Mouse (Mus musculus) naive thymus-derived CD4-positive, alpha-beta T cell, adult 2 months (primary cell): ENCODE measurements at regions not wholly inside any gene's neighbourhood (a gene's known extent, or its start where the extent isn't known, plus 50 kb on each side); places are given as distances from the start of the nearest gene placed in this dataset.

Experiments used
- DNase-seq: peaks from one replicate; pipeline ENCODE4 v3.0.0-alpha.2; 2011; ENCODE audit warnings: low read depth

DNA sequence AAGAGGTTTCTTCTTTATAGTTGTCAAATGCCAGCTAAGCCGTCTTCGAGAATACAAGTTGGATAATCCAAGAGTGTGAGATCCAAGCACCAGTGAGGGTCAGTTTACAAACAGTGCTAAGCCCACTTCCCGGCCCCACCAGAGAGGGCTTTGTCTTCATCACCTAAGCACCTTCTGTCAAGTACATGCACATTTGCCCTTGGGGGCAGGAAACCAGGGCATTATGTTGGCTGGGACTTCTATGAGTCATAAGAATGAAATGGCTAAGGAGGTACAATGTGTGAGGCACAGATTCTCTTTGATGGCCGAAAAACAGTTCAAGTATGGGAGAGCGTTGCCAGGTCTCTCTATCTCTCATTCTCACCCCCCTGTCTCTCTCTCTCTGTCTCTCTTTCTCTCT, 387.1 kb downstream of the Nedd1 start:
- no peak for DNase-seq

DNA sequence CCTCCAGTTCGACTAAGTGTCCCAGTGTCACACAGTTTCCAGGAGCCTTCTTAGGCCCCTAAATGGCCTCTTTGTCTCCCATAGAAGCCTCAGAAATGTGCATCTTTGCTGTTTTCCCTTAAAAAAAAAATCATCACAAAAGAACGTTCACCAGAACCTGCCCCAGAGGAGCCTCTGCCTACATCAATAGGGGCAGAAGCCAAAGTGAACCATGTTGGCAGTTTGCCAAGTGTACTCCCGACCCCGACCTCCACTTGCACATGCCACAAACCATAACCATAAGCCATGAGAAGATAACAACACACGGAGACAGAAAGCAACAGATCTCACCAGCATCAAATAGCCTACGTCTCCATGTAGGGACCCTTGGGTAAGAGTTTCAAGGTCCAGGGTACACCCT, 388.4 kb downstream of the Nedd1 start:
- no peak for DNase-seq

DNA sequence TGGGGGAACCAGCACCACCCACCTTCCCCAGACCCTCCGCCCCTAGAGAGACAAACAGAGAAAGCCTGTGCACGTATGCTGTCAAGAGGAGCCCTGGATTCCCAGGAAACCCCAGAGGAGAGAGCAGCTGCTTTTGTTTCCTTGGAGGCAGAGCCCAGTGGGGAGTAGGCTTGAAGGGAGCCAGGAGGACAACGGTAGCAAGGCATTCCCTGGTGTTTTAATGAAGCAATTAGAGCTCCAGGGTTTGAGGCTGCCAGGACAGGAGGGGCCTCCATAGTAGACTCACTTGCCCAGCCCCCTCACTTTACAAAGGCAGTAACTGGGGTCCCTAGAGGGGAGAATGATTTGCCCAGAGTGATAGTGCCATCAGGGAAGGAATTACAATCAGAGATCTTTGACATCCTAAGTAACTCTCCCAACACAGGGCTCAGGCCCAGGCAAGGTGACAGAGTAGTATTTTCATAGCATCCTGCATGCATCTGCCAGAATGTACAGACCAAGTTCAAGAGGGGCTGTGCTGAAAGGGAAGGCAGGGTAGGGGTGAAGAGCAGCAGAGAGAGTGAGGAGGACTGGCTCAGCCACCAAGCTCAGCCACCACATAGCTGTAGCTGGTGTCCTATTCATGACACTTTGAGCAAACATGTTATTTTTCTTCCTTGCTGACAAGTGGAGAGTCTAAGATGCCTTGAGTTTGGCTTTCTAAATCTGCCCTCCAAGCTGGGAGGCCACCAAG, 389.0 kb downstream of the Nedd1 start:
- no peak for DNase-seq

GRCm38 (mm10) chr10:92330150-92330549, 392.1 kb downstream of the Nedd1 start:
- DNase-seq, result no peak

DNA sequence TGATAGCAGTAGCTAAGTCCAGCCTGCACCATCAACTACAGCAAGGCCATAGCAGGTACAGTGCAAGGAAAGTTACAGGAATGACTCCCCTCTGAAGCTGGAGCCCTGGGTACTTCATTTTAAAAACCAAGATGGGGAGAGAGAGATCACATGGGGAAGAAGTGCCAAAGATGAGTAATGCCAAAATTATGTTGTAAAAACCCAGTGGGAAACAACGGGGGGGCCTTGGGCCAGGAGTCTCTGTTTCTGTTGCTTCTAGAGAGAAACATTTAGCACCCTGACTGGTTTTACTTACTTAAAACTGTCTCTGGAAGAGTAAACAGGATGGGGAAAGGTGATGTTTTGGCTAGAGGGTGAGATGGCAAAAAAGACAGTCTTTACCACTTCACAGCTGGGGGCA, 392.6 kb downstream of the Nedd1 start:
- DNase-seq, result no peak

DNA sequence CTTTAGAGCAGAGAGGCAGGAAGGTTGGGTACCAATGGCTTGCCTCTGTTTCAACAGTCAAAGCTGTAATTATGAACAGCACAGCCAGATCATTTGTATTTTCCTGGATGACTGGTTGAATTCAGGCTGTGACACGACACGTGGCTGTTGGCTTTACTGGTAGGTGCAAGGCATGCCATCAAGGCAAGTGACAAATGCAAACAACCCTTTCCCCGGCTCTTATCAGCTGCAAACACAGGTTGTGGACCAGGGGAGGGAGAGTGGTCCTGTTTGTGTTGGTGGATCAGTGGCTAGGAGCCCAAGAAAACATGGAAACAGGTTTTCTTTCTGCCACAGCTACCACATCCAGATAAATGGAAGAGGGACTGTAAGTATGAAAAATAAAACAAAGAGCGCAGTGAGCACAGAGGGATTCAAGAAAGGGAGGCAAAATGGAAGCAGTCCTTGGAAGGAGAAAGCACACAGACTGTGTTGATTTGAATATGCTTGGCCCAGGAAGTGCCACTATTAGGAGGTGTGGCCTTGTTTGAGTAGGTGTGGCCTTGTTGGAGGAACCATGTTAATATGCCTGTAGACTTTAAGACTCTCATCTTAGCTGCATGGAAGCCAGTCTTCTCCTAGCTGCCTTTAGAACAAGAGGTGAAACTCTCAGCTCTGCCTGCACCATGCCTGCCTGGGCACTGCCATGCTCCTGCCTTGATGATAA, 396.8 kb downstream of the Nedd1 start:
- DNase-seq, result no peak

- DNase-seq, result no peak
Observed at GRCm38 (mm10) chr10:92314606-92315005, 407.6 kb downstream of the Nedd1 start.

- no peak for DNase-seq
Observed at GRCm38 (mm10) chr10:92312278-92312677, 409.9 kb downstream of the Nedd1 start.

- no peak for DNase-seq
Observed at GRCm38 (mm10) chr10:92308643-92309042, 413.6 kb downstream of the Nedd1 start.

DNA sequence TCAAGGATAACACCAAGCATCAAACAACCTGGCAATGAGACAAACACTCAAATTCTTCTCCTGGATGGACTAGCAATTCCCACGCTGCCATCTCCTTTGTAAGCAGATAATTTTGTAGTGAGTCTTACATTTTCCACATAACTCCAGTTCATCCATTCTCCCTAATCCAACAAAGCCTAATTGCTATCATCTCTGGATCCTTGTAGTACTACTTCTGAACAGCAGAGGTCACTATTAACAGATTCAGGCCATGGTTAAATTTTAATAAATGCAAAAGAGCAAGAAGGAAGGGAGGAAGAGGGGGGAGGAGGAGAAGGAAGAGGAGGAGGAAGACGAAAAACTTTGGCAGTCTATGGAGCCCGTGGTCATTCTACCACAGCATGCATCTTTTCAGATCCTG, 414.4 kb downstream of the Nedd1 start:
- DNase-seq, result peak; percentile 13

- DNase-seq, result no peak
Observed at GRCm38 (mm10) chr10:92298693-92299092, 423.5 kb downstream of the Nedd1 start.

DNA sequence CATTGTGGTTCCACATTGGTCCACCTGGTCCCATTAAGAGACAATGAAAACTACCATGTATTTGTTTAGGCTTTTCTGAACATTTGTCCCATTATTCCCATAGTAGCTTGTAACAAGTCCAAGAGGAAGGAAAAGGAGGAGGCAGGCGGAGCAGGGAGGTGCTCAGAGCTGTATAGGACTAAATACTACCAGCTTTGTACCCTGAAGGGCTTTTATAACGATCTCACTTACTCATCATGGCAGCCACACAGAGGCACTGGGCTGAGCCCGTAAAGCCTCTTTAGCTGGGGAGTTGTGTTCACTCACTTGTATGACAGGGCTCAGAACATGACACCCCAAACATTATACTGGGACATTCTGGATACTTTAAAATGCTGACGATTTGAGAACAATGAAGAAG, 425.4 kb downstream of the Nedd1 start:
- DNase-seq, result no peak

- DNase-seq, result no peak
Observed at GRCm38 (mm10) chr10:92296303-92296702, 425.9 kb downstream of the Nedd1 start.

DNA sequence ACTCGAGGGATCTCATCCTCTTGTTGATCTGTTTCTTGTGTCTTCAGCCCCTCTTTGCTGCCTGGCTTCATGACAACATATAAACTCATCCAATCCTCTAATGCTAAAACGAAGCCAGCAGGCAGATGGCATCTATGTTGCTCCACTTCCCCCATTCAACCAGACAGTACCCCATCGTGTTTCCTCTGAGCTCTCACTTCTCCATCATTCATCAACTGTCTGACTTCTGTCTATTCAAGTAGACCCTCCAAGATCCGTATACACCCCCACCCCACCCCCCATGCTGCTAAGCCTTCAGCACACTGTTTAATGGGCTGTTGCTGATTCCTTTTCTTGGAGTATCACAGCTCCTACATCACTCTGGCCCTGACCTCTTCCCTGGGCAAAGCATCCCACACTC, 429.0 kb downstream of the Nedd1 start:
- DNase-seq, result no peak

DNA sequence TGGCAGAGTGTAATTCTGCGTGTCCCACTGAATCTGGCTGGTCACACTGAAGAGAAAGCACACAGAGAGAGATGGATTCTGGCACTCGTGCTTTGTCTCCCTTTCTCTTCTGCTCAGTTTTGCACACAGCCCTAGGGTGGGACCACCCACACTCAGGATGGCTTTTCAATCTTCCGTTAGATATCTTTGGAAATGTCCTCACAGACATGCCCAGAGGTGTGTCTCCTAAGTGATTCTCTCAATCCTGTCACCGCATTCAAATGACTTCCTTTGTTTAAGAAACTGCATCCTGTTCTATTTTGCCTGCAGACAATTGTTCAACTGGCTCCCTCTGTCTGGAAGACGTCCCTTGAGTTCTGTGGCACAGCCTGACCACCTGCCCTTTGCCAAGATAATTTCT, 433.0 kb downstream of the Nedd1 start:
- no peak for DNase-seq

GRCm38 (mm10) chr10:92284231-92284630, 438.0 kb downstream of the Nedd1 start:
- DNase-seq, result no peak

DNA sequence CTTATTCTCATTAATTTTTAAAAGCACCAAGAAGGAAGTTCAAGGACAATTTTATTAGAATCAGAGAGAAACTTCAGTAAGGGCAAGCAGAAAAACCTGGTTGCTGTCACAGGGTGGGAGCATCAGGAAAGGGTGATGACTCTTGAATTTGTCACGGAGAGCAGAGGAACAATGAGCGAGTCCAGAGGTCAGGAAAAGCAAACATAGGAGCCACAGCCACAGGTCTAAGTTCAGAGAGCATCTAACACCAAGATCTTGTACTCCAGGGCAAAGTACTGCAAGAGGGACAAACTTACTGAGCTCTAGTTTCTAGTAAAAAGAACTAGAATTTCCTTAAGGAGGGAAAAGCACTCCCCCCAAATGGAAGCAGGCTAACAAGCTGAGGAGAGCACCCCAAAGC, 444.2 kb downstream of the Nedd1 start:
- no peak for DNase-seq

GRCm38 (mm10) chr10:92257815-92258214, 464.4 kb downstream of the Nedd1 start:
- no peak for DNase-seq

DNA sequence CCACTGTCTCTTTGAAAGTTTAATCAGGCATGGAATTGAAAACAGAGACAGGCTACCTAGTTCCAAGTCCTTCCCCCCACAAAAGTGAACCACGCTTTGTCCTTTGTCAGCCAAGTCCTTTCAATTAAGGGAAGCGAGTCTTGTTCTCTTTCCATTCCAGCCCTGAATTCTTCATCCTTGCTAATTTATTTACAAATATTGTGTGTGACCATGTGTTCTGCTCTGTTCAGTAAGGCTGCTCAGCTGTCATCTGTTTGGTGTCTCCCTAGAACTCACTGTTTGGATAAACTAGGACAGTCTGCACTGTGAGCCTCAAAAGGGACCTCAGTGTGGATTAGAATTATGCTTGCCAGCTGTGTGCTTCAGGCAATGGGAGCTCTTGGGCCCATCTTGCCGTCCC, 473.6 kb downstream of the Nedd1 start:
- no peak for DNase-seq

GRCm38 (mm10) chr10:92247449-92247805, 474.8 kb downstream of the Nedd1 start:
- DNase-seq, result no peak

- DNase-seq, result no peak
Observed at GRCm38 (mm10) chr10:92246785-92247448, 475.3 kb downstream of the Nedd1 start.

DNA sequence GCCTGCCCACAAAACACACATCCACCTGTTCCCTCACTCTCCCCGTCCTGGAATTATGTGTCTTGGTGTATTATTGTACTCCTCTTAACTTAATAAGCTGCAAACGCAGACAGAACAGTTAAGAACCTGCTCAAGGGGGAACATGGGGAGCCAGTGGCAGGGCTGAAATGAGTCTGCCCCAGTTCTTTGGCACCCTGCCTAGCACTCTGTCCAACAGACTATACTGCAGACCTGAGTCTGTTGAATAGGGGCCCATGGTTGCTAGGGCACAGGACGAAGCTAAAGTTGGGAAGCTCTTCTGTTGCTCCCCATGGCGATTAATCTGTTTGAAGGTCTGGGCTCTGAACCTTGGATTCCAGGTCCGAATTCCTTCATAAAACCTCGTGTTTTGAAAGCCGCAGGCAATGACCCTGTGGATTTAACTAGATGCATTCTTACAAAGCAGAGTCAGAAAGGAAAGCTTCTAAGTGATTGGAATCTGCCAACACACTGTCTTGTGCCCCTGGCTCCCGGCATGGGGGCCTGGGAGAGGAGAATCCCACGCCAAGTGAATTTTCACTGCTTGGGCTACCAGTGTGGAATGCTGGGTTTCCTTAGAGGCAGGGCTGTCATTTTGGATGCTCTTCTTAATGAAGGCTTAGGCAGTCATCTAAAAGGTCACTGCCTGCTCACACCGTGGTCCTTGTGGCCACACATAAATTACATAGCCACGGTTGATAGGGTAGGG, 479.3 kb downstream of the Nedd1 start:
- no peak for DNase-seq

- no peak for DNase-seq
Observed at GRCm38 (mm10) chr10:92237881-92238280, 484.3 kb downstream of the Nedd1 start.
